Mouse (Mus musculus): ENCODE measurements around the gene Zkscan17.
"Not testable (repeated sequence)": the region's sequence is repeated elsewhere in the genome, so short reads cannot be mapped to it uniquely, and the experiment has no call there.

The Zkscan17 gene

GRCm38 (mm10) chr11:59526472-59527080 lies at the start of gene Zkscan17:
Zkscan17 (minus strand) TSS chr11:59526751.
- DNase-seq, result peak in 1 of 2 experiments; percentile 22

- DNase-seq, result not testable (repeated sequence)
These were observed 49.6 kb upstream of the Zkscan17 start, which contains the start of gene Olfr222 for GRCm38 (mm10) chr11:59576135-59576534. Olfr222 (minus strand) TSS chr11:59576235.

- DNase-seq, result no peak
These were observed 49.2 kb upstream of the Zkscan17 start for GRCm38 (mm10) chr11:59575726-59576125.

GRCm38 (mm10) chr11:59569306-59569705 lies 42.8 kb upstream of the Zkscan17 start:
- no peak for DNase-seq

GRCm38 (mm10) chr11:59562837-59563236 lies 36.3 kb upstream of the Zkscan17 start:
- no peak for DNase-seq

GRCm38 (mm10) chr11:59562336-59562735 lies 35.8 kb upstream of the Zkscan17 start:
- DNase-seq, result no peak

GRCm38 (mm10) chr11:59560906-59561305 lies 34.4 kb upstream of the Zkscan17 start:
- no peak for DNase-seq

- no peak for DNase-seq
These were observed 28.0 kb upstream of the Zkscan17 start for GRCm38 (mm10) chr11:59554535-59554934.

GRCm38 (mm10) chr11:59554127-59554526 lies 27.6 kb upstream of the Zkscan17 start:
- no peak for DNase-seq

- DNase-seq, result no peak
These were observed 17.5 kb upstream of the Zkscan17 start for GRCm38 (mm10) chr11:59544005-59544404.

- no peak for DNase-seq
These were observed 16.8 kb upstream of the Zkscan17 start for GRCm38 (mm10) chr11:59543376-59543775.

- no peak for DNase-seq
These were observed 15.9 kb upstream of the Zkscan17 start for GRCm38 (mm10) chr11:59542442-59542841.

- no peak for DNase-seq
These were observed 14.8 kb upstream of the Zkscan17 start, which contains the start of gene Nlrp3 for GRCm38 (mm10) chr11:59541324-59541723. Nlrp3 (plus strand) TSS chr11:59541568.

GRCm38 (mm10) chr11:59540123-59540522 lies 13.6 kb upstream of the Zkscan17 start:
- DNase-seq, result no peak

GRCm38 (mm10) chr11:59538387-59538786 lies 11.8 kb upstream of the Zkscan17 start:
- DNase-seq, result peak; percentile 28

- DNase-seq, result peak; percentile 42 to 51
These were observed 10.9 kb upstream of the Zkscan17 start for GRCm38 (mm10) chr11:59537218-59538130.

GRCm38 (mm10) chr11:59531562-59531961 lies 5.0 kb upstream of the Zkscan17 start:
- DNase-seq, result no peak

- no peak for DNase-seq
These were observed 4.5 kb upstream of the Zkscan17 start for GRCm38 (mm10) chr11:59530870-59531535.

- no peak for DNase-seq
These were observed 3.7 kb upstream of the Zkscan17 start for GRCm38 (mm10) chr11:59530221-59530620.

GRCm38 (mm10) chr11:59525237-59525636 lies 1.3 kb downstream of the Zkscan17 start:
- peak; percentile 62 to 63 for DNase-seq

GRCm38 (mm10) chr11:59524150-59524549 lies 2.4 kb downstream of the Zkscan17 start:
- no peak for DNase-seq

- no peak for DNase-seq
These were observed 6.6 kb downstream of the Zkscan17 start for GRCm38 (mm10) chr11:59519741-59520495.
